Mouse (Mus musculus): ENCODE data around the gene Trit1. TPM values are rescaled to one million over a fixed set of nuclear protein-coding genes. Genes with fewer than 3 reads are reported as not detected.

Trit1 gene
- polyA plus RNA-seq, 1 experiment from 2014 or later, result 19.2 TPM

- peaks cover 4% of the 10 kb centered on the region; the same call in 1 of the 2 replicates for H3K4me1 ChIP-seq
- 57% methylated on average over 3 of the region's 3 CpGs for whole genome bisulfite sequencing
- no peak for ATAC-seq (ENCODE audit: borderline replicate concordance, extremely low read depth, low FRiP score, low TSS enrichment)
Observed at GRCm38 (mm10) chr4:123056560-123057109, 40.2 kb downstream of the Trit1 start.

GRCm38 (mm10) chr4:123057957-123058356, 41.6 kb downstream of the Trit1 start:
- Histone ChIP-seq H3K9ac (no peak overlapping the region), H3K27me3 (no peaks in the 10 kb centered on the region), H3K4me2 (no peak overlapping the region), H3K9me3 (no peaks in the 10 kb centered on the region), H3K27ac (no peak overlapping the region), H3K4me3 (no peak overlapping the region), H3K36me3 (peaks cover 28% of the 10 kb centered on the region), H3K4me1 (no peaks in the 10 kb centered on the region)
- ATAC-seq (ENCODE audit: borderline replicate concordance, extremely low read depth, low FRiP score, low TSS enrichment), result no peak
- WGBS, result 22% methylated on average over 1 of the region's 1 CpGs

More at GRCm38 (mm10) chr4:123056560-123057109, 40.2 kb downstream of the Trit1 start:
- H3K4me3 ChIP-seq, result no peak overlapping the region
- peaks cover 33% of the 10 kb centered on the region for H3K36me3 ChIP-seq
- no peak overlapping the region for H3K27ac ChIP-seq
- no peak overlapping the region for H3K4me2 ChIP-seq
- H3K9me3 ChIP-seq, result no peaks in the 10 kb centered on the region
- H3K27me3 ChIP-seq, result no peaks in the 10 kb centered on the region
- no peak overlapping the region for H3K9ac ChIP-seq

DNA sequence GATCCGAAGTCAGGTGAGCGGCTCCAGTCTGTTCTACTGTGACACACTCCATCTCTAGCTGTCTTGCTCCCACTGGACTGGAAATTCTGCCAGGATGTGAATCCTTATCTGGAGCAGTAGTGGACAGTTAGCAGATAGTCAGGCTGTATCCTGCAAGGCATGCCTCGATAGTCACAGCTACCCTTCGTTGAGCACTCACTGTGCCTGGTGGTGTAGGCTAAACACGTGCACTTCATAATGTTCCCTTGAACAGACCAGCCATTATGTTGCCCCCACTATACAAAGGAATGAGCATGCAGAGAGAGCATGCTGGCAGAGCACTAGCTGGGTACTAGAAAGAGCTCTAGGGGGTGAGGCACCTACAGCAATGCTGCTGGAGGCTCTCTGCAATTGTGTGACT, 45.3 kb downstream of the Trit1 start:
- Histone ChIP-seq H3K36me3 (no peaks in the 10 kb centered on the region), H3K9me3 (no peaks in the 10 kb centered on the region), H3K9ac (no peak overlapping the region), H3K4me2 (no peak overlapping the region), H3K27ac (no peak overlapping the region), H3K4me1 (no peaks in the 10 kb centered on the region), H3K27me3 (no peaks in the 10 kb centered on the region), H3K4me3 (no peak overlapping the region)
- WGBS, result 62% methylated on average over 5 of the region's 5 CpGs
- ATAC-seq (ENCODE audit: borderline replicate concordance, extremely low read depth, low FRiP score, low TSS enrichment), result no peak

DNA sequence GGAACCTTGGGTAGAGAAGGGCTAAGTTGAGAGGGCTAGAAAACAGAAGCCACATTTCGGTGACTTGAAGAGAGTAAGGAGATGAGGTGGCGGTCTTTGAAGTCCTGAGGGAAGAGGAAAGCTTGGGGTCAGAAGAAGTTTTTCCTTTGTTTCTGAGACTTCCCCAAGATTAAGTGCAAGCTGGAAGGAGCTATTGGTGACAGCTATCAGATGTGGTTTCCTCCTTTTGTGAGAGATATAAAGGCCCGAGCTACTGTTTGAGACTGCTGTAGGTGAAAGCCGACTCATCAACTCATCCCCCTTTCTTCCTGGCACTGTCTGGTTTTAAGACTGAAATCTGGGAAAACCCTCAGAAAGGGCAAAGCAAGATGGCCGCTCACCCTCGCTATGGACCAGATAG, 52.2 kb downstream of the Trit1 start:
- Histone ChIP-seq H3K4me1 (0 out of 2 replicates have a peak, but pooled peaks cover 5% of the 10 kb centered on the region), H3K27ac (no peak overlapping the region), H3K4me3 (no peak overlapping the region), H3K9me3 (no peaks in the 10 kb centered on the region), H3K4me2 (no peak overlapping the region), H3K9ac (no peak overlapping the region), H3K27me3 (no peaks in the 10 kb centered on the region), H3K36me3 (no peaks in the 10 kb centered on the region)
- 81% methylated on average over 6 of the region's 6 CpGs for WGBS
- ATAC-seq (ENCODE audit: borderline replicate concordance, extremely low read depth, low FRiP score, low TSS enrichment), result no peak

DNA sequence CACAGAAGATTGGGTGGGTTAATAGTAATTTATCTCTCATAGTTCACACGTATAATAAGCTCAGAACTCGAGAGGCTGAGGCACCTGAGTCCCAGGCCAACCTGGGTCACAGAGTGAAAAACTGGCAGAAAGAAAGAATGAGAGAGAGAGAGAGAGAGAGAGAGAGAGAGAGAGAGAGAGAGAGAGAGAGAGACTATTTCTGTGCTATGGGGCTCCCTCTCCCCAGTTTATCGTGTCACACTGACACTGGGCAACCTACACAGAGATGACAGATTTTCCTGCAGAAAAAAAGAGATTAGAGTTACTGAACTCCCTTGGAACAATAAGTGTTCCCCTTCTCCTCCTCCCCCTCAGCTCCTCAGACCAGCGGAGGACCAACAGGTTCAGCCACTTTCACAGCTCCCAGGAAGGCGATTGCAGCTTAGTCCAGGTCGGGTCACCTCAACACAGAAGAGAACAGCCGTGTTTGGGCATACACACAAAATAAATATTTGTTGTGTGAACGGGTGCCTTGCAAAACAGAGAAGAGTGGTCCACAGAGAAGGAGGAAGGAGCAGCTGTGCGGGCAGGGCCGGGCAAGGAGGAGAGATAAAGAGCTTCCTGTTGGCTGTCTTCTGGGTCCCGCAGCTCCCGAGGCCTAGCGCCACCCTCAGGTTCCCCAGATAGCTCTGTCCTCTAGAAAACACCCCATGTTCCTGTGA, 55.0 kb downstream of the Trit1 start:
- peak overlapping the region; percentile 55; the same call in 1 of the 2 replicates for H3K27ac ChIP-seq
- H3K4me3 ChIP-seq, result no peak overlapping the region
- WGBS, result 4% methylated on average over 13 of the region's 13 CpGs
- no peak overlapping the region for H3K9ac ChIP-seq
- peak; percentile 70 for ATAC-seq (ENCODE audit: borderline replicate concordance, extremely low read depth, low FRiP score, low TSS enrichment)
- H3K36me3 ChIP-seq, result no peaks in the 10 kb centered on the region
- no peaks in the 10 kb centered on the region for H3K9me3 ChIP-seq
- H3K27me3 ChIP-seq, result no peaks in the 10 kb centered on the region
- 0 out of 2 replicates have a peak, but pooled peaks cover 5% of the 10 kb centered on the region for H3K4me1 ChIP-seq
- peak overlapping the region; percentile 35 for H3K4me2 ChIP-seq

GRCm38 (mm10) chr4:123076928-123077327, 60.5 kb downstream of the Trit1 start:
- WGBS, result 56% methylated on average over 8 of the region's 8 CpGs
- no peaks in the 10 kb centered on the region for H3K9me3 ChIP-seq
- no peaks in the 10 kb centered on the region for H3K36me3 ChIP-seq
- ATAC-seq (ENCODE audit: borderline replicate concordance, extremely low read depth, low FRiP score, low TSS enrichment), result no peak
- no peak overlapping the region for H3K4me3 ChIP-seq
- no peak overlapping the region for H3K4me2 ChIP-seq
- no peak overlapping the region for H3K9ac ChIP-seq
- H3K27me3 ChIP-seq, result 0 out of 2 replicates have a peak, but pooled peaks cover 4% of the 10 kb centered on the region
- H3K27ac ChIP-seq, result no peak overlapping the region
- no peaks in the 10 kb centered on the region for H3K4me1 ChIP-seq

- H3K9ac ChIP-seq, result no peak overlapping the region
- 0 out of 2 replicates have a peak, but pooled peaks cover 5% of the 10 kb centered on the region for H3K27me3 ChIP-seq
- no peak for ATAC-seq (ENCODE audit: borderline replicate concordance, extremely low read depth, low FRiP score, low TSS enrichment)
Observed at GRCm38 (mm10) chr4:123078231-123078630, 61.8 kb downstream of the Trit1 start.

DNA sequence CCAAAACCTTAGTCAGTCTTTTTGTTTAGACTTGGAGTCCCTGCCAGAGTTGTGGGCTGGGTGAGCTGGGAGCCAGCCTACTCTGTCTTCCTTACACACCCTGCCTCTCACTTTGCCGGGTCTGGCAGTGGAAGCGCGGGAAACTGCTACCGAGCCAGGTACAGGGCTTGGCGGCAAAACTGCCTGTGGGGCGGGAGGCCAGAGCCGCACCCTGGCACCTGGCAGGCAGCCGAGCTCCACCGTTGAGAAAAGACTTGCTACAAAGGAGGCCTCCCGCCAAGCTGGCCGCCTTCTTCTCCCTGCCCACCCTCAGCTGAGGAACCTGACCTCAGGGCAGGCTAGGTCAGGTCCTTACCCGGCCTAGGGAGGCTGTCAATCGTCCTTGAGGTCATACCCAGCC, 64.4 kb downstream of the Trit1 start:
- no peaks in the 10 kb centered on the region for H3K4me1 ChIP-seq
- H3K27me3 ChIP-seq, result 0 out of 2 replicates have a peak, but pooled peaks cover 5% of the 10 kb centered on the region
- ATAC-seq (ENCODE audit: borderline replicate concordance, extremely low read depth, low FRiP score, low TSS enrichment), result no peak; the same call in 1 of the 2 replicates
- H3K36me3 ChIP-seq, result no peaks in the 10 kb centered on the region
- H3K9ac ChIP-seq, result no peak overlapping the region
- no peaks in the 10 kb centered on the region for H3K9me3 ChIP-seq
- H3K4me2 ChIP-seq, result no peak overlapping the region
- 30% methylated on average over 13 of the region's 13 CpGs for WGBS
- H3K4me3 ChIP-seq, result no peak overlapping the region
- no peak overlapping the region for H3K27ac ChIP-seq

More at GRCm38 (mm10) chr4:123078231-123078630, 61.8 kb downstream of the Trit1 start:
- WGBS, result 48% methylated on average over 4 of the region's 4 CpGs
- Histone ChIP-seq H3K36me3 (no peaks in the 10 kb centered on the region), H3K4me1 (no peaks in the 10 kb centered on the region), H3K9me3 (no peaks in the 10 kb centered on the region), H3K4me3 (no peak overlapping the region), H3K27ac (no peak overlapping the region), H3K4me2 (no peak overlapping the region)

- no peak overlapping the region for H3K4me2 ChIP-seq
- no peak overlapping the region for H3K27ac ChIP-seq
- 71% methylated on average over 20 of the region's 20 CpGs for WGBS
- H3K9ac ChIP-seq, result no peak overlapping the region
- peak; percentile 46 for ATAC-seq (ENCODE audit: borderline replicate concordance, extremely low read depth, low FRiP score, low TSS enrichment)
- H3K36me3 ChIP-seq, result no peaks in the 10 kb centered on the region
- H3K27me3 ChIP-seq, result 0 out of 2 replicates have a peak, but pooled peaks cover 5% of the 10 kb centered on the region
- H3K4me1 ChIP-seq, result no peaks in the 10 kb centered on the region
- no peaks in the 10 kb centered on the region for H3K9me3 ChIP-seq
- no peak overlapping the region for H3K4me3 ChIP-seq
Observed at GRCm38 (mm10) chr4:123082283-123083163, 66.1 kb downstream of the Trit1 start.

GRCm38 (mm10) chr4:123083323-123083902, 67.0 kb downstream of the Trit1 start:
- Histone ChIP-seq H3K9me3 (no peaks in the 10 kb centered on the region), H3K27ac (no peak overlapping the region), H3K4me2 (no peak overlapping the region), H3K9ac (no peak overlapping the region), H3K27me3 (0 out of 2 replicates have a peak, but pooled peaks cover 5% of the 10 kb centered on the region), H3K36me3 (no peaks in the 10 kb centered on the region), H3K4me3 (no peak overlapping the region), H3K4me1 (no peaks in the 10 kb centered on the region)
- 60% methylated on average over 13 of the region's 13 CpGs for WGBS
- no peak for ATAC-seq (ENCODE audit: borderline replicate concordance, extremely low read depth, low FRiP score, low TSS enrichment)

GRCm38 (mm10) chr4:123085290-123085689, 68.9 kb downstream of the Trit1 start:
- Histone ChIP-seq H3K4me2 (no peak overlapping the region), H3K27ac (no peak overlapping the region), H3K9ac (no peak overlapping the region), H3K36me3 (no peaks in the 10 kb centered on the region), H3K4me3 (no peak overlapping the region), H3K4me1 (no peaks in the 10 kb centered on the region), H3K9me3 (no peaks in the 10 kb centered on the region), H3K27me3 (0 out of 2 replicates have a peak, but pooled peaks cover 5% of the 10 kb centered on the region)
- 69% methylated on average over 2 of the region's 2 CpGs for WGBS
- no peak for ATAC-seq (ENCODE audit: borderline replicate concordance, extremely low read depth, low FRiP score, low TSS enrichment)

Measured in lung, embryonic 15.5 days (tissue).